Mouse (Mus musculus) kidney, embryonic 14.5 days (tissue): ENCODE measurements around the gene Bcl3. TPM values are rescaled to one million over a fixed set of nuclear protein-coding genes. Genes with fewer than 3 reads are reported as not detected.

Experiments
- ATAC-seq: fragments of 200-750 bp; cut with Nextera tagmentation; 2 replicates; pipeline ENCODE4 v1.8.0; 2017; ENCODE audit warnings: moderate number of reproducible peaks, mild to moderate bottlenecking, moderate TSS enrichment, moderate library complexity; ENCODE audit not compliant: low FRiP score, low TSS enrichment
- H3K27ac ChIP-seq: fragments of 300-500 bp; sonication (generic); 2 replicates; pipeline ENCODE4 v1.5.1; 2014; ENCODE audit warnings: low read depth, mild to moderate bottlenecking, low read length, moderate library complexity, mixed read lengths
- H3K27me3 ChIP-seq: fragments of 300-500 bp; sonication (generic); 2 replicates; pipeline ENCODE4 v1.6.1; 2014; ENCODE audit warnings: mild to moderate bottlenecking, low read length; ENCODE audit not compliant: control insufficient read depth, insufficient read depth
- H3K36me3 ChIP-seq: fragments of 300-500 bp; sonication (generic); 2 replicates; pipeline ENCODE4 v1.6.1; 2014; ENCODE audit warnings: low read length, mixed read lengths; ENCODE audit not compliant: control insufficient read depth, insufficient read depth
- H3K4me1 ChIP-seq: fragments of 300-500 bp; sonication (generic); 2 replicates; pipeline ENCODE4 v1.6.1; 2014; ENCODE audit warnings: low read length, mixed read lengths; ENCODE audit not compliant: control insufficient read depth, insufficient read depth
- H3K4me2 ChIP-seq: fragments of 300-500 bp; sonication (generic); replicated peaks from 2 replicates; pipeline ENCODE4 v1.6.1; 2014; ENCODE audit warnings: low read depth, mild to moderate bottlenecking, low read length
- H3K4me3 ChIP-seq: fragments of 300-500 bp; sonication (generic); 2 replicates; pipeline ENCODE4 v1.5.1; 2014; ENCODE audit warnings: mild to moderate bottlenecking, low read length
- H3K9ac ChIP-seq: fragments of 300-500 bp; sonication (generic); 2 replicates; pipeline ENCODE4 v1.6.1; 2014; ENCODE audit warnings: low read depth, mild to moderate bottlenecking, low read length, moderate library complexity
- H3K9me3 ChIP-seq: fragments of 300-500 bp; sonication (generic); 2 replicates; pipeline ENCODE4 v1.6.1; 2016; ENCODE audit warnings: low read length; ENCODE audit not compliant: control insufficient read depth
- WGBS: fragments of 180-500 bp; shearing (Covaris S2); extraction: QIAGEN DNeasy Blood & Tissue Kit; methylation state at CpG from one replicate; pipeline ENCODE4 v1.1.7; 2014; 5-methylcytosine and 5-hydroxymethylcytosine counted together
- polyA plus RNA-seq: library from polyadenylated mRNA; unstranded; fragments of >200 nt; fragmentation: Nextera tagmentation; extraction: Ambion mirVana; gene quantifications from 2 replicates; pipeline ENCODE4 v1.2.1, GENCODE M21; 2014

Bcl3 gene
- polyA plus RNA-seq, 1 experiment from 2014 or later, result 4.2 TPM

DNA sequence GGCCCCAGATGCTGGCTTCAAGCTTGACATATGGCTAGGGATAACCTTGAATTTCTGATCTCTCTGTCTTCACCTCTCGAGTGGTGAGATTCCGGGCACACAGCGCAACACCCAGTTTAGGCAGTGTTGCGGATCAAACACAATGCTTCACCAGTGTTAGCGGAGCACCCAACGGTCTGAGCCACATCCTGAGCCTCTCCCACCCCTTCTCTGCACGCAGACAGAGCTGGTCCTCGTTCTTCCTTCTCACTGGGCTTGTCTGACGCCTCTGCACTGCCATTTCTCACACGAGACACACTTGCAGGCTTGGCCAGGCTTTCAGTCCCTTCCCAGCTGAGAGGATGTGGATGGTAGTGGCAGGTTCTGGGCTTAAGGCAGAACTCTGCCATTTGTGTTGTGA, 37.2 kb upstream of the Bcl3 start:
- no peak overlapping the region for H3K4me2 ChIP-seq
- no peaks in the 10 kb centered on the region for H3K9me3 ChIP-seq
- H3K27me3 ChIP-seq, result no peaks in the 10 kb centered on the region; the same call in 1 of the 2 replicates
- no peak overlapping the region for H3K4me3 ChIP-seq
- no peak overlapping the region for H3K27ac ChIP-seq
- no peaks in the 10 kb centered on the region for H3K36me3 ChIP-seq
- no peaks in the 10 kb centered on the region for H3K4me1 ChIP-seq
- ATAC-seq, result no peak
- WGBS, result 72% methylated on average over 10 of the region's 10 CpGs
- H3K9ac ChIP-seq, result no peak overlapping the region

DNA sequence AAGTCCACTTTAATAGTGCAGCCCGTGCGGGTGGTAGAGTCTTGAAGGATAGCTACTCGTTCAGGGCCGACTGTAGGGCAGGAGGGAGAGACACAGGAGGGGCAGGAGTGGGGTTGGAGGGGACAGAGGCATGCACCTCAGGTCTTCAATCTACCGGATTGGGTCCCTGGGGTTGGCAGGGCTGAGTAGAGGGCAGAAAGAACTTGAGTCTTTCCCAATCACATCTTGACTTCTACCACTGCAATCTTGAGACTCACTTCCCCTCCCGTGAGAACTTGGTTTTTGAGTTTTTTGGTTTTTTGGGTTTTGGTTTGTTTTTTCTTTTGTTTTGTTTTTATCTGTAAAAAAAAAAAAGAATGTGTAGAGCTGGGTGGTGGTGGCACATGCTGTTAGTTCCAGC, 33.7 kb upstream of the Bcl3 start:
- H3K4me1 ChIP-seq, result no peaks in the 10 kb centered on the region
- ATAC-seq, result no peak

DNA sequence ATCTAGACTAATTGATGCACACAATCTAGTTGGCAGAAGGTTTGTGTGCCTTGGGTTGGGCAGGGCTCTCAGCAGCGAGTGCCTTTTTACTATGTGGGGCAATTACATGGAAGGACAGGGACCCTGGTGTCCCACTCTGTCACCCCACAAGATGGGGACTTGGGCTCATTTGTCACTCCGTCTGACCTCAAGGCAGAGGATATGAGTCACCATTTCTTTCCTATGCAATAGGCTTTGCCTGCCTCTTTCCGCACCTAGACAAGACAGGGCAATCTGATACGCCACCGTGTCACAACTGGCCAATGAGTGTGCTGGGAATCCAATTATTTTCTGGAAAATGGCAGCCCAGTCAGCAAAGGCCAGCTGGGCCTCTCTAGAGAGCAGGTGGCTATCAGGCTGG, 33.1 kb upstream of the Bcl3 start:
- H3K27ac ChIP-seq, result no peak overlapping the region
- no peaks in the 10 kb centered on the region for H3K4me1 ChIP-seq
- no peak overlapping the region for H3K4me3 ChIP-seq
- H3K9ac ChIP-seq, result no peak overlapping the region
- no peaks in the 10 kb centered on the region for H3K9me3 ChIP-seq
- no peak overlapping the region for H3K4me2 ChIP-seq
- ATAC-seq, result no peak
- H3K27me3 ChIP-seq, result peaks cover 11% of the 10 kb centered on the region
- 86% methylated on average over 5 of the region's 5 CpGs for WGBS
- no peaks in the 10 kb centered on the region for H3K36me3 ChIP-seq

More for the DNA sequence above, 33.7 kb upstream of the Bcl3 start:
- 91% methylated on average over 6 of the region's 6 CpGs for WGBS
- no peak overlapping the region for H3K9ac ChIP-seq
- peaks cover 11% of the 10 kb centered on the region for H3K27me3 ChIP-seq
- H3K4me3 ChIP-seq, result no peak overlapping the region
- no peaks in the 10 kb centered on the region for H3K36me3 ChIP-seq
- no peak overlapping the region for H3K27ac ChIP-seq
- H3K9me3 ChIP-seq, result no peaks in the 10 kb centered on the region
- no peak overlapping the region for H3K4me2 ChIP-seq

DNA sequence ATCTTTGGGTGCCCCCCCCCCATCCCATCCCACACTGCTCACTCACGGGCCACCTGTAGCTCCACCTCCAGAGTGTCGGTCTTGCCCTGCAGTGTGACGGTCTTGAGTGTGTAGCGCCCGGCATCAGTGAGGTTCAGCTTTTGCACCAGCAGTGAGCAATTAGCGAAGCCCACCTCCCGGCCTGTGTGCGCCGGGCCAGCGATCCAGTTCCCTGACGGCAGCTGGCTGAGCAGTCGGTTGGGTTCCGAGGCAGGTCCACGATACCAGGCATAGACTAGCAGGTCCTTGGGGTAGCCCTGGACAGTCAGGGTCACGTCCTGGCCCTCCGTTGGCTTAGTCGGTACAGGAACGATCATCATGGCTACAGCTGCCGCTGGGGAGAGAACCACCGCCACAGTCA, 31.0 kb upstream of the Bcl3 start:
- H3K4me3 ChIP-seq, result no peak overlapping the region
- no peaks in the 10 kb centered on the region for H3K9me3 ChIP-seq
- no peaks in the 10 kb centered on the region for H3K4me1 ChIP-seq
- ATAC-seq, result no peak
- no peaks in the 10 kb centered on the region for H3K36me3 ChIP-seq
- H3K27me3 ChIP-seq, result peaks cover 11% of the 10 kb centered on the region
- H3K27ac ChIP-seq, result no peak overlapping the region
- H3K9ac ChIP-seq, result no peak overlapping the region
- no peak overlapping the region for H3K4me2 ChIP-seq
- WGBS, result 88% methylated on average over 20 of the region's 20 CpGs

DNA sequence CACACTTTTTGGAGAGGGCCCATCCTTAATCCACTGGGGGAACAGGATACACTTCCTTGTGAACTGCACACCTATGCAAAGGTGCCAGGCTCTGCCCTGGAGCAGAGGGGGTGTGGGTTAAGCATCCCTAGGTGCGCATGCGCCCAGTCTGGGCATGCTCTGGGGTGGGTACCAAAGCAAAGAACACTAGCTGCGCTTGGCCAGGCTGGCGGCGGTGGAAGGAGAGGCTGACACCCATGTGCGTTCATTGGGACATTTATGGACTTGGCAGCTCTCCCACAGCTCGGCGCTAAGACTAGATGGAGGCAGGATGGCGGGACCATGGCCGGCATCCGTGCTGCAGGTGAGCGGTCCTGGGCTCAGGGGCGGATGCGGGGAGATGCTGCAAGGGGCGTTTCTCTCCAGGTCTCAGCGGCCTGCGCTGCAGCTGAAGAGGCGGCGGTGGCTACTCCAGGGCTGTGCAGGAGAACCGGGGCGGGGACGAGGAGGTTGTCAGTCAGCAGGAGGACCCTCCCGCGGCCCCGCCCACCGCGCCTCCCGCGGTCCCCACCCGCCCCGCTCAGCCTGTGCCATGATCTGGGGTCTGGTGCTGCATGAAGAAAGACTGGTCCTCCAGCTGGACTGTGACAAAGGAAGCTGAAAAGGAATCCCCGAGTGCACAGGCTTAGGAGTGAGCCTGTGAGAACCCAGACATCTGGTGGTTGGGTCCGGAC, 29.4 kb upstream of the Bcl3 start, which contains the start of gene Gm19345:
TSS of gene Gm19345 (plus strand) at position 146 of the 713 bp plus-strand sequence.
- WGBS, result 2% methylated on average over 33 of the region's 33 CpGs
- H3K36me3 ChIP-seq, result no peaks in the 10 kb centered on the region
- H3K27ac ChIP-seq, result no peak within 1 kb of the TSS
- peak; percentile 66 for ATAC-seq
- no peaks in the 10 kb centered on the region for H3K9me3 ChIP-seq
- H3K9ac ChIP-seq, result peak within 1 kb of the TSS; percentile 23; the same call in 1 of the 2 replicates
- H3K4me2 ChIP-seq, result peak within 1 kb of the TSS; percentile 44
- H3K4me3 ChIP-seq, result peak within 1 kb of the TSS; percentile 24
- peaks cover 15% of the 10 kb centered on the region for H3K27me3 ChIP-seq
- H3K4me1 ChIP-seq, result no peaks in the 10 kb centered on the region

DNA sequence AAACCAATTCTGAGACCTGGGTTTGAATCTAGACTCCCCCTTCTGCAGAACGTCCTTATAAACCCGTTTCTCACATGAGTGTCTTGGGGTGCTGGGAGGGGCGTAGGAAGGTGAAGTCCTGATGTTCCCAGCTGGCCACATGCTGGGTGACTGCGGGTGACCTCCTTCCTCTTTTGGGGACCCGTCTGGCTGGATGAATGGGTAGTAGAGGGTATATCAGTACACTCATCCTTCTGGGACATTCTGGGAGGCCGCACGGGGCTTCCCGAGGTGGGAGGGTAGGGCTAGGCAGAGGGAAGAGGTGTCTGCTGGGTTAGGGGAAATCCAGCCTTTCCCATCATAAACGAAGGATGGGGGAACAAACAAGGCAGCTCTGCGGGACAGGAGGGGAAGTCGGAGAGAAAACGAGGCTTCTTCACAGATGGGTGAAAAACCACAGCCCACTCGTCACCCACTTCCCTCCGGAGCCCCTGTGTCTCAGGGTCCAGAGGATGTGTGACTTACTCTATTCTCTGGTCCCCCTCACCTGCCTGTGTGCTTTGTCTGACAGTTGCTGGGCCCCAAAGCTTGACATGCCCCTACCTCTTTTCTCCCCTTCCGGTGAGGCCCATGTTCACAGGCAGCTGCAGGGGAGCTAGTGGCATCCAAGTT, 22.1 kb upstream of the Bcl3 start:
- Histone ChIP-seq H3K36me3 (no peaks in the 10 kb centered on the region), H3K27me3 (peaks cover 4% of the 10 kb centered on the region; the same call in 1 of the 2 replicates), H3K27ac (no peak overlapping the region), H3K4me1 (no peaks in the 10 kb centered on the region), H3K9ac (no peak overlapping the region), H3K4me3 (no peak overlapping the region), H3K9me3 (no peaks in the 10 kb centered on the region), H3K4me2 (no peak overlapping the region)
- no peak for ATAC-seq
- WGBS, result 63% methylated on average over 15 of the region's 15 CpGs

DNA sequence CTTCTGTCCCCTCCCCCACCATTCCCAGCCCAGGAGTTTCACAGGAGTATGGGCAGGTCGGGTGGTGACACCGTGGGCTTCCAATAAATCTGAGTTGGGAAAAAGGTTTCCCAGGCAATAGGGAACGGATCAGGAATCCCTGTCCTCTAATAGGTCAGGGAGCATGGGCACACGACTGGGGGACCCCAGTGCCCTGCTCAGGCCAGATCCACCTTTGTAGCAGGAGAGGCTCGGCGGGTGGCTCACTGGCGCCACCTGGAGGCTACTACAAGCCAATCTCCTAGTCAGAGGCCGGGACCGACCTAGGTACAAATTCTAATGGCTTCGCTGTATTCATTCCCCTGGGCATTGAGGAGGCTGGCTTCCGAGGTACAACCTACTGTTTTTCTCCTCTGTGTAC, 21.0 kb upstream of the Bcl3 start:
- 5% methylated on average over 11 of the region's 11 CpGs for WGBS

DNA sequence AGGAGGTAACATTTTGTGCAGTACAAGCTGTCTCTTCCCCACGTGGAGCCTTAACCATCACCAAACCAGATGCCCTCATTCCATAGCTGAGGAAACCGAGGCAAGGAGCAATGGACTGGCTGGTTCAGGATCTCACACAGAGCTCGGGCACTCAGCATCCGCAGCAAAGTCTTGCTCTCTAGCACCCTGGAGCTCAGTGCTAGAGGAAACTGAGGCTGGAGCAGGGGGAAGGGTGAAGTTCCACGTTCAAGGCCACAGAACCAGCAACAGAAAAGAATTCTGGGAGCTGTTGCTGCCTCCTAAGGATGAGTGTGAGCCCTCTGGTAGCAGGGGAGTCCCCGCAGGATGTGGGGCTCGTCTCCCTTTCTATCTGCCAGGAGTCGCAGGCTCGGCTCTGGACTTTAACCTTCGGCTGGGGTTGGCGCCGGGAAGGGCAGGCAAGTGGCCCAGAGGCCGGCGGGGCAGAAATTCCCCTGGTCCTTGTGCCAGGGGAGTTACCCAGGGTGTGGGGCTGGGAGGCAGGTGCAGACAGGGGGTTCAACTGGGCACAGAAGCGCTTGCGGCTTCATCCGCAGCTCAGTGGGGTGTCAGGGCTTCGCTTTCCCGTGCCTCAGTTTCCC, 20.4 kb upstream of the Bcl3 start:
- H3K4me2 ChIP-seq, result no peak overlapping the region
- no peak overlapping the region for H3K4me3 ChIP-seq
- WGBS, result 28% methylated on average over 19 of the region's 19 CpGs
- H3K27me3 ChIP-seq, result peaks cover 4% of the 10 kb centered on the region; the same call in 1 of the 2 replicates
- H3K27ac ChIP-seq, result no peak overlapping the region
- H3K36me3 ChIP-seq, result no peaks in the 10 kb centered on the region
- 0 out of 2 replicates have a peak, but pooled peaks have one; percentile 13 for ATAC-seq
- H3K4me1 ChIP-seq, result no peaks in the 10 kb centered on the region
- H3K9ac ChIP-seq, result no peak overlapping the region
- H3K9me3 ChIP-seq, result no peaks in the 10 kb centered on the region

More for the DNA sequence above, 21.0 kb upstream of the Bcl3 start:
- Histone ChIP-seq H3K4me1 (no peaks in the 10 kb centered on the region), H3K9ac (no peak overlapping the region), H3K4me3 (no peak overlapping the region), H3K36me3 (no peaks in the 10 kb centered on the region), H3K9me3 (no peaks in the 10 kb centered on the region), H3K27ac (no peak overlapping the region), H3K27me3 (peaks cover 4% of the 10 kb centered on the region; the same call in 1 of the 2 replicates), H3K4me2 (no peak overlapping the region)
- ATAC-seq, result peak; percentile 78
